In the genomic region with DNA sequence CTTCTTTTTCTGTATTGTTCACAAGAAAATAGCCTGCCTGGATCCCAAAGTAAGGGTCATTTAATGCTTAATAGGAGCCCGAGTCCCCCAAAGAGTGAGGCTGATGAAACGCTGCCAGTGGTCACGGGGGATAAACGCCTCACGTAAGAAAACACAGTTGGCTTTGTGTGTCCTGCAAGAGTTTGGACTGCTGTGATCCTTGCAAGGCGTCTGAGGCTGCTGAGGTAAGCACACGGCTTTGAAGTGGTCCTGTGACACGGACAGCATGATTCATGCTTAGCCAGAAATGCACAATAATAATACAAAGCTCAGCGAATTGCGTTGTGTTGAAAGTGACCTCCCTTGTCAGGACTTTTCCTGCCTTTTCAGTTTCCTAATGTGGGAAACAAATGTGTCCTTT, we compare ENCODE assay signal across 18 mouse cellular contexts.
DNase-seq lines count a peak whose midpoint lies in the region; ATAC-seq lines count a peak whose summit lies in the region.
"Had no signal": no experiment of that assay in that cellular context is flagged by ENCODE, and none has a peak within 500 bp of the region (broad histone marks: within the 10 kb centered on the region; RNA-seq: fewer than 3 reads in every experiment).

No protein-coding gene starts in this region.

- no peak for ATAC-seq in hindbrain, embryonic 15.5 days (ENCODE audit: low FRiP score, low read depth)
- no peak for ATAC-seq in hindbrain, embryonic 13.5 days (ENCODE audit: low FRiP score)
- no peak for ATAC-seq in midbrain, embryonic 14.5 days (ENCODE audit: low FRiP score, low TSS enrichment)
- no peak for ATAC-seq in limb, embryonic 13.5 days (ENCODE audit: low FRiP score, low read depth)
- ATAC-seq: CD4-positive, CD25-positive, alpha-beta regulatory T cell, adult 4 months had no signal

- H3K9ac ChIP-seq in hindbrain, embryonic 15.5 days = no peak overlapping the region
- H3K9ac ChIP-seq in hindbrain, embryonic 13.5 days = no peak overlapping the region
- H3K9ac ChIP-seq in midbrain, embryonic 14.5 days (replicated peaks; ENCODE audit: low read length) = no peak overlapping the region
- H3K9ac ChIP-seq in limb, embryonic 13.5 days = no peak overlapping the region
- H3K9ac ChIP-seq: heart, embryonic 15.5 days; liver, embryonic 15.5 days had no signal

- H3K36me3 ChIP-seq in hindbrain, embryonic 15.5 days = no peaks in the 10 kb centered on the region
- H3K36me3 ChIP-seq in hindbrain, embryonic 13.5 days = no peaks in the 10 kb centered on the region
- H3K36me3 ChIP-seq in midbrain, embryonic 14.5 days (ENCODE audit: control insufficient read depth, insufficient read depth, low read length) = no peaks in the 10 kb centered on the region
- no peaks in the 10 kb centered on the region for H3K36me3 ChIP-seq in midbrain, embryonic 10.5 days
- H3K36me3 ChIP-seq in limb, embryonic 13.5 days = no peaks in the 10 kb centered on the region
- H3K36me3 ChIP-seq: G1E; heart, embryonic 15.5 days; liver, embryonic 15.5 days had no signal

- no peak overlapping the region for H3K4me3 ChIP-seq in hindbrain, embryonic 15.5 days
- H3K4me3 ChIP-seq in hindbrain, embryonic 13.5 days = no peak overlapping the region
- no peak overlapping the region for H3K4me3 ChIP-seq in midbrain, embryonic 14.5 days (replicated peaks; ENCODE audit: low read depth, low read length)
- H3K4me3 ChIP-seq in midbrain, embryonic 10.5 days = no peak overlapping the region
- H3K4me3 ChIP-seq in limb, embryonic 13.5 days = no peak overlapping the region
- H3K4me3 ChIP-seq: heart, adult 2 months; heart, embryonic 15.5 days; liver, embryonic 15.5 days; megakaryocyte, embryonic 14.5 days; myocyte had no signal

- WGBS in hindbrain, embryonic 15.5 days = 54% methylated on average over 10 of the region's 10 CpGs
- 55% methylated on average over 10 of the region's 10 CpGs for WGBS in hindbrain, embryonic 13.5 days
- 63% methylated on average over 10 of the region's 10 CpGs for WGBS in midbrain, embryonic 14.5 days
- 84% methylated on average over 10 of the region's 10 CpGs for WGBS in midbrain, embryonic 10.5 days
- 43% methylated on average over 10 of the region's 10 CpGs for WGBS in limb, embryonic 13.5 days

- 0 out of 2 replicates have a peak overlapping the region, but pooled peaks have one; percentile 6 for H3K4me2 ChIP-seq in hindbrain, embryonic 15.5 days
- no peak overlapping the region for H3K4me2 ChIP-seq in hindbrain, embryonic 13.5 days
- H3K4me2 ChIP-seq in midbrain, embryonic 14.5 days (ENCODE audit: low read length) = no peak overlapping the region
- 0 out of 2 replicates have a peak overlapping the region, but pooled peaks have one; percentile 14 for H3K4me2 ChIP-seq in limb, embryonic 13.5 days (replicated peaks)
- H3K4me2 ChIP-seq: heart, embryonic 15.5 days; liver, embryonic 15.5 days had no signal

- H3K4me1 ChIP-seq in hindbrain, embryonic 15.5 days (replicated peaks) = no peaks in the 10 kb centered on the region
- H3K4me1 ChIP-seq in hindbrain, embryonic 13.5 days (replicated peaks) = peaks cover 4% of the 10 kb centered on the region; the same call in 1 of the 2 replicates
- no peaks in the 10 kb centered on the region for H3K4me1 ChIP-seq in midbrain, embryonic 14.5 days (ENCODE audit: control insufficient read depth, insufficient read depth, low read length)
- no peaks in the 10 kb centered on the region for H3K4me1 ChIP-seq in midbrain, embryonic 10.5 days
- peaks cover 23% of the 10 kb centered on the region for H3K4me1 ChIP-seq in limb, embryonic 13.5 days
- H3K4me1 ChIP-seq: heart, embryonic 15.5 days; liver, embryonic 15.5 days; megakaryocyte, embryonic 14.5 days had no signal

- DNase-seq in adrenal gland, adult (ENCODE audit: inconsistent age in 2 of 2, low spot score in 1 of 2) = peak; percentile 27 to 55
- no peak for DNase-seq in adrenal gland, postnatal 4 days (ENCODE audit: low spot score in 2 of 2)
- DNase-seq in midbrain, embryonic 14.5 days = peak; percentile 11
- no peak for DNase-seq in midbrain, embryonic 10.5 days (ENCODE audit: low spot score)
- DNase-seq in gastrocnemius, adult 18-20 months (ENCODE audit: low spot score) = no peak
- DNase-seq: cerebellum, postnatal 10 days; heart, adult 2 months; layer of hippocampus, postnatal 36 days; lung, postnatal 10 days had no signal

- H3K27ac ChIP-seq in hindbrain, embryonic 15.5 days (replicated peaks) = no peak overlapping the region
- no peak overlapping the region for H3K27ac ChIP-seq in hindbrain, embryonic 13.5 days
- no peak overlapping the region for H3K27ac ChIP-seq in midbrain, embryonic 14.5 days (replicated peaks; ENCODE audit: low read depth, low read length)
- H3K27ac ChIP-seq in midbrain, embryonic 10.5 days (replicated peaks) = no peak overlapping the region
- H3K27ac ChIP-seq in limb, embryonic 13.5 days = no peak overlapping the region; the same call in 1 of the 2 replicates
- H3K27ac ChIP-seq: heart, adult 2 months; heart, embryonic 15.5 days; liver, embryonic 15.5 days had no signal

- H3K27me3 ChIP-seq in hindbrain, embryonic 15.5 days = no peaks in the 10 kb centered on the region
- no peaks in the 10 kb centered on the region for H3K27me3 ChIP-seq in hindbrain, embryonic 13.5 days
- H3K27me3 ChIP-seq in midbrain, embryonic 14.5 days (ENCODE audit: control insufficient read depth, insufficient read depth, low read length) = no peaks in the 10 kb centered on the region
- H3K27me3 ChIP-seq in midbrain, embryonic 10.5 days (ENCODE audit: low read depth, poor library complexity, severe bottlenecking) = no peaks in the 10 kb centered on the region
- peaks cover 7% of the 10 kb centered on the region; the same call in 1 of the 2 replicates for H3K27me3 ChIP-seq in limb, embryonic 13.5 days
- H3K27me3 ChIP-seq: heart, embryonic 15.5 days; liver, embryonic 15.5 days; megakaryocyte, embryonic 14.5 days had no signal

- no peaks in the 10 kb centered on the region for H3K9me3 ChIP-seq in hindbrain, embryonic 15.5 days
- no peaks in the 10 kb centered on the region for H3K9me3 ChIP-seq in hindbrain, embryonic 13.5 days
- no peaks in the 10 kb centered on the region for H3K9me3 ChIP-seq in midbrain, embryonic 14.5 days (ENCODE audit: control insufficient read depth, low read length)
- no peaks in the 10 kb centered on the region for H3K9me3 ChIP-seq in midbrain, embryonic 10.5 days (replicated peaks)
- no peaks in the 10 kb centered on the region for H3K9me3 ChIP-seq in limb, embryonic 13.5 days
- H3K9me3 ChIP-seq: heart, embryonic 15.5 days; liver, embryonic 15.5 days had no signal

Comparison
In these comparisons a context has a peak if more than half of its experiments do, and no peak if none do; other contexts are left out.
1. DNase-seq: peak in adrenal gland, adult (2 of 2) and midbrain, embryonic 14.5 days (single experiment); none in adrenal gland, postnatal 4 days (0 of 2), midbrain, embryonic 10.5 days (single experiment) and gastrocnemius, adult 18-20 months (single experiment).
2. H3K4me2 ChIP-seq: peak in hindbrain, embryonic 15.5 days (single experiment) and limb, embryonic 13.5 days (single experiment); none in hindbrain, embryonic 13.5 days (single experiment) and midbrain, embryonic 14.5 days (single experiment).